Mouse (Mus musculus): ENCODE data around the gene Hccs. TPM values are rescaled to one million over a fixed set of nuclear protein-coding genes. Genes with fewer than 3 reads are reported as not detected.

Gene Hccs
- total and polyA plus RNA-seq, 3 experiments, result 21.7 to 87.8 (median 40.0) TPM

- no peaks in the 10 kb centered on the region for H3K9me3 ChIP-seq (replicated peaks; ENCODE audit: low read length)
- no peaks in the 10 kb centered on the region for H3K27me3 ChIP-seq (replicated peaks)
- H3K79me2 ChIP-seq (replicated peaks; ENCODE audit: control insufficient read depth, extremely low read depth, insufficient read depth, poor library complexity, severe bottlenecking), result no peaks in the 10 kb centered on the region
- DNase-seq (ENCODE audit: extremely low read depth), result peak; percentile 36
- in situ Hi-C loops (cut with MboI; ENCODE audit: low pct_ligation_motif_present, low pct_unique_long_range_greater_than_20kb, low sequenced_read_pairs) (no loop called here), dilution Hi-C loops (cut with MboI; ENCODE audit: extremely low pct_ligation_motif_present, extremely low pct_unique_long_range_greater_than_20kb, low sequenced_read_pairs) (no loop called here)
- no peaks in the 10 kb centered on the region; a peak in 1 of 4 replicates for H3K4me1 ChIP-seq (ENCODE audit: control insufficient read depth in 1 of 2, insufficient read depth in 2 of 2)
- H3K27ac ChIP-seq (ENCODE audit: insufficient read depth, low read depth), result no peak overlapping the region
- TF ChIP-seq RAD21 (IDR thresholded peaks at IDR 0.05; ENCODE audit: low read depth, low read length), result peak; percentile 66
- peak in 1 of 2 experiments; percentile 60; a peak in 2 of 4 replicates for TF ChIP-seq CTCF (conservative IDR thresholded peaks at IDR 0.05 in 1 of 2, IDR thresholded peaks at IDR 0.05 in 1 of 2; ENCODE audit: low read depth in 2 of 2, low read length in 2 of 2)
- TF ChIP-seq ZNF384 (IDR thresholded peaks at IDR 0.05; ENCODE audit: low read depth, low read length), result no peak
- peak; percentile 35 for TF ChIP-seq SMC3 (IDR thresholded peaks at IDR 0.05; ENCODE audit: low read depth, low read length)
- peaks cover 0 to 2% of the 10 kb centered on the region in 2 experiments for H3K36me3 ChIP-seq (replicated peaks in 1 of 2; ENCODE audit: control insufficient read depth in 1 of 2, insufficient read depth in 1 of 2, low read length in 1 of 2)
- H3K4me3 ChIP-seq (replicated peaks in 1 of 3; ENCODE audit: low read depth in 2 of 3, low read length in 2 of 3, poor library complexity in 1 of 3), result no peak overlapping the region
- H3K9ac ChIP-seq (ENCODE audit: insufficient read depth, low read depth), result no peak overlapping the region
- no peak overlapping the region for H3K4me2 ChIP-seq (ENCODE audit: insufficient read depth, low read depth, poor library complexity, severe bottlenecking)
These were observed 12.1 kb upstream of the Hccs start for GRCm38 (mm10) chrX:169332264-169332663.

- dilution Hi-C loops (cut with MboI; ENCODE audit: extremely low pct_ligation_motif_present, extremely low pct_unique_long_range_greater_than_20kb, low sequenced_read_pairs), result no loop called here
- in situ Hi-C loops (cut with MboI; ENCODE audit: low pct_ligation_motif_present, low pct_unique_long_range_greater_than_20kb, low sequenced_read_pairs), result no loop called here
- Histone ChIP-seq H3K4me1 (ENCODE audit: control insufficient read depth in 1 of 2, insufficient read depth in 2 of 2) (peaks cover 0 to 6% of the 10 kb centered on the region in 2 experiments; a peak in 1 of 4 replicates), H3K27me3 (replicated peaks) (no peaks in the 10 kb centered on the region), H3K36me3 (replicated peaks in 1 of 2; ENCODE audit: control insufficient read depth in 1 of 2, insufficient read depth in 1 of 2, low read length in 1 of 2) (peaks cover 0 to 2% of the 10 kb centered on the region in 2 experiments), H3K27ac (ENCODE audit: insufficient read depth, low read depth) (0 out of 2 replicates have a peak overlapping the region, but pooled peaks have one; percentile 34), H3K9me3 (replicated peaks; ENCODE audit: low read length) (no peaks in the 10 kb centered on the region), H3K4me2 (ENCODE audit: insufficient read depth, low read depth, poor library complexity, severe bottlenecking) (peak overlapping the region; percentile 45; the same call in 1 of the 2 replicates), H3K9ac (ENCODE audit: insufficient read depth, low read depth) (peak overlapping the region; percentile 39; the same call in 1 of the 2 replicates), H3K4me3 (replicated peaks in 1 of 3; ENCODE audit: low read depth in 2 of 3, low read length in 2 of 3, poor library complexity in 1 of 3) (no peak overlapping the region), H3K79me2 (replicated peaks; ENCODE audit: control insufficient read depth, extremely low read depth, insufficient read depth, poor library complexity, severe bottlenecking) (no peaks in the 10 kb centered on the region)
- peak; percentile 50 for DNase-seq (ENCODE audit: extremely low read depth)
- TF ChIP-seq MAX (IDR thresholded peaks at IDR 0.05; ENCODE audit: low read length), result no peak
- no peak for TF ChIP-seq PAX5 (IDR thresholded peaks at IDR 0.05; ENCODE audit: low read length)
- no peak for TF ChIP-seq ELF1 (IDR thresholded peaks at IDR 0.05; ENCODE audit: low read depth, low read length)
- TF ChIP-seq GABPA (IDR thresholded peaks at IDR 0.05; ENCODE audit: insufficient replicate concordance, low read depth, low read length), result no peak
- no peak for TF ChIP-seq TBP (conservative IDR thresholded peaks at IDR 0.05; ENCODE audit: low read depth, low read length)
- TF ChIP-seq NRF1 (IDR thresholded peaks at IDR 0.05; ENCODE audit: low read depth, low read length), result no peak
- no peak for TF ChIP-seq JUND (conservative IDR thresholded peaks at IDR 0.05; ENCODE audit: low read depth, low read length)
- no peak for TF ChIP-seq ZNF384 (IDR thresholded peaks at IDR 0.05; ENCODE audit: low read depth, low read length)
- TF ChIP-seq IRF4 (IDR thresholded peaks at IDR 0.05; ENCODE audit: low read depth, low read length), result no peak
- no peak for TF ChIP-seq MYC (IDR thresholded peaks at IDR 0.05; ENCODE audit: low read depth, low read length)
- TF ChIP-seq UBTF (IDR thresholded peaks at IDR 0.05; ENCODE audit: low read depth, low read length), result no peak
- TF ChIP-seq ZKSCAN1 (IDR thresholded peaks at IDR 0.05; ENCODE audit: borderline replicate concordance, low read depth, low read length), result no peak
- TF ChIP-seq RCOR1 (conservative IDR thresholded peaks at IDR 0.05; ENCODE audit: low read depth, low read length), result no peak
- TF ChIP-seq TCF12 (IDR thresholded peaks at IDR 0.05; ENCODE audit: low read depth, low read length), result no peak
- TF ChIP-seq E2F4 (IDR thresholded peaks at IDR 0.05; ENCODE audit: insufficient replicate concordance, low read depth, low read length), result no peak
- no peak for TF ChIP-seq SMC3 (IDR thresholded peaks at IDR 0.05; ENCODE audit: low read depth, low read length)
- TF ChIP-seq KAT2A (IDR thresholded peaks at IDR 0.05; ENCODE audit: insufficient replicate concordance, low read length), result no peak
- TF ChIP-seq RAD21 (IDR thresholded peaks at IDR 0.05; ENCODE audit: low read depth, low read length), result no peak
- no peak for TF ChIP-seq POLR2AphosphoS2 (IDR thresholded peaks at IDR 0.05; ENCODE audit: low read depth, low read length)
These were observed 5.9 kb upstream of the Hccs start for GRCm38 (mm10) chrX:169325929-169326595.
